Mouse (Mus musculus) limb, embryonic 14.5 days (tissue): ENCODE results near the gene Gm20388. TPM values are rescaled to one million over a fixed set of nuclear protein-coding genes. Genes with fewer than 3 reads are reported as not detected.

ENCODE experiments used
- ATAC-seq: fragments of 200-750 bp; cut with Nextera tagmentation; 2 replicates; pipeline ENCODE4 v1.8.0; 2017; ENCODE audit warnings: low read depth, moderate number of reproducible peaks, moderate TSS enrichment; ENCODE audit not compliant: low FRiP score
- DNase-seq: peaks from one replicate; pipeline ENCODE4 v3.0.0-alpha.2; 2015; ENCODE audit warnings: low spot score
- H3K27ac ChIP-seq: fragments of 300-500 bp; sonication (generic); replicated peaks from 2 replicates; pipeline ENCODE4 v1.5.1; 2014; ENCODE audit warnings: low read depth, mild to moderate bottlenecking, low read length, moderate library complexity, mixed read lengths
- H3K27me3 ChIP-seq: fragments of 300-500 bp; sonication (generic); 2 replicates; pipeline ENCODE4 v1.6.1; 2014; ENCODE audit warnings: low read length, mixed read lengths; ENCODE audit not compliant: control insufficient read depth, insufficient read depth
- H3K36me3 ChIP-seq: fragments of 300-500 bp; sonication (generic); 2 replicates; pipeline ENCODE4 v1.6.1; 2014; ENCODE audit warnings: mild to moderate bottlenecking, low read length, moderate library complexity, mixed read lengths; ENCODE audit not compliant: control insufficient read depth, insufficient read depth
- H3K4me1 ChIP-seq: fragments of 300-500 bp; sonication (generic); 2 replicates; pipeline ENCODE4 v1.6.1; 2014; ENCODE audit warnings: antibody characterized with exemption, low read length, mixed read lengths; ENCODE audit not compliant: control insufficient read depth, insufficient read depth
- H3K4me2 ChIP-seq: fragments of 300-500 bp; sonication (generic); replicated peaks from 2 replicates; pipeline ENCODE4 v1.6.1; 2014; ENCODE audit warnings: low read depth, mild to moderate bottlenecking, low read length, moderate library complexity; ENCODE audit not compliant: severe bottlenecking
- H3K4me3 ChIP-seq: fragments of 300-500 bp; sonication (generic); replicated peaks from 2 replicates; pipeline ENCODE4 v1.5.1; 2014; ENCODE audit warnings: low read length
- H3K9ac ChIP-seq: fragments of 300-500 bp; sonication (generic); 2 replicates; pipeline ENCODE4 v1.6.1; 2014; ENCODE audit warnings: mild to moderate bottlenecking, low read depth, low read length, moderate library complexity; ENCODE audit not compliant: severe bottlenecking
- H3K9me3 ChIP-seq: fragments of 300-500 bp; sonication (generic); 2 replicates; pipeline ENCODE4 v1.6.1; 2016; ENCODE audit warnings: low read length; ENCODE audit not compliant: control insufficient read depth
- POLR2A ChIP-seq: fragments of 200-500 bp; IDR thresholded peaks from 2 replicates; pipeline ENCODE4 v1.8.0; 2012; ENCODE audit warnings: inconsistent platforms, mild to moderate bottlenecking, moderate library complexity, borderline replicate concordance; ENCODE audit not compliant: insufficient read depth, insufficient read length; ENCODE audit errors: extremely low read depth
- WGBS: fragments of 180-500 bp; shearing (Covaris S2); extraction: QIAGEN DNeasy Blood & Tissue Kit; methylation state at CpG from one replicate; pipeline ENCODE4 v1.1.7; 2014; 5-methylcytosine and 5-hydroxymethylcytosine counted together
- polyA plus RNA-seq, 2 experiments: library from polyadenylated mRNA; depleted of rRNA in 1 of 2; stranded (reverse) in 1 of 2; unstranded in 1 of 2; fragments of >200 nt; fragmentation: Nextera tagmentation in 1 of 2; extraction: Ambion mirVana in 1 of 2; gene quantifications; 2 replicates each; pipeline versions ENCODE4 v1.2.1 to v1.2.3; 2012 to 2014

The Gm20388 gene
- polyA plus RNA-seq, 2 experiments, result 1.9 to 49.9 TPM

DNA sequence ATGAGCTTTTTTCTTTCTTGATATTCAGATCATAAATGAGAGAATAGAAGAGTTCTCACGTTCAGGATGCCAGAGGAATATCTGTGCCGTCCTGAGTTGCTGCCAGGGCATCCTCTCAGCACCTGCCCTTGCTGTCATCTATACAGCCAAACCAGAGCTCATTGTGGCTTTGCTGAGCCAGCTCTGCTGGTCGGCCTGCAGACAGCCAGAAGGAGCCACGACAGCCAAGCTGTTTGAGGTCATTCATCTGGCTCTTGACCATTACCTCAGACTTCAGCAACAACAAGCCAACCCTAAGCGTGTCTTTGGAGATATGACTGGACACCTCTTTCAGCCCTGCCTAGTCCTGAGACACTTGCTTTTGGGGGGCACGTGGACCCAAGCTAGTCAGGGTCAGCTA is 4117.2 kb downstream of the Gm20388 start:
- no peaks in the 10 kb centered on the region for H3K9me3 ChIP-seq
- 88% methylated on average over 6 of the region's 6 CpGs for WGBS
- no peak for ATAC-seq
- no peak for TF ChIP-seq POLR2A
- H3K27ac ChIP-seq, result no peak overlapping the region
- no peak overlapping the region for H3K4me2 ChIP-seq
- no peak overlapping the region for H3K4me3 ChIP-seq
- no peaks in the 10 kb centered on the region for H3K4me1 ChIP-seq
- H3K27me3 ChIP-seq, result no peaks in the 10 kb centered on the region
- peaks cover 64% of the 10 kb centered on the region for H3K36me3 ChIP-seq
- no peak for DNase-seq
- no peak overlapping the region for H3K9ac ChIP-seq

GRCm38 (mm10) chr8:124033400-124033799 is 4122.8 kb downstream of the Gm20388 start:
- Histone ChIP-seq H3K9ac (no peak overlapping the region), H3K4me1 (no peaks in the 10 kb centered on the region), H3K4me2 (no peak overlapping the region), H3K4me3 (no peak overlapping the region), H3K27ac (no peak overlapping the region), H3K27me3 (no peaks in the 10 kb centered on the region), H3K36me3 (peaks cover 85% of the 10 kb centered on the region), H3K9me3 (no peaks in the 10 kb centered on the region)
- no peak for ATAC-seq
- DNase-seq, result no peak
- no peak for TF ChIP-seq POLR2A
- whole genome bisulfite sequencing, result 78% methylated on average over 5 of the region's 5 CpGs

DNA sequence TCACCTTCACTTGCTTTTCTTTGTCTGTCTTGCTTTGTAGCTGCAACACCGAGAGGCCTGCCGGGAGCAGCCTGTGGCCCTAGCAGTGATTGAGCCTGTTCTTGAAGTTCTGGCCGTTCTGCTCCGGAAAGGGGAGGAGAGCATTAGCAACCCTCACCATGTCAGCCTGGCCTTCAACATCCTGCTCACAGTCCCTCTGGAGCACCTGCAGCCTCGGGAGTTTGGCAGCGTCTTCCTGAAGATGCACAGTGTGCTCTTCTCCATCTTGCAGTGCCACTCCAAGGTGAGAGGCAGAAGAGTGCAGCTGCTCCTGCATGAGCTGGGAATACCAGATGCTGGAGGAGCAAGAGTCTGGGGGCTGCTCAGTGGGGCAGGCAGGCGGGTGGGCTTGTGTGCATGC is 4127.5 kb downstream of the Gm20388 start:
- 97% methylated on average over 7 of the region's 7 CpGs for WGBS
- TF ChIP-seq POLR2A, result no peak
- Histone ChIP-seq H3K27ac (no peak overlapping the region), H3K36me3 (peaks cover 84% of the 10 kb centered on the region), H3K4me2 (no peak overlapping the region), H3K4me3 (no peak overlapping the region), H3K4me1 (no peaks in the 10 kb centered on the region), H3K9ac (no peak overlapping the region), H3K9me3 (no peaks in the 10 kb centered on the region), H3K27me3 (no peaks in the 10 kb centered on the region)
- ATAC-seq (no peak), DNase-seq (no peak)

DNA sequence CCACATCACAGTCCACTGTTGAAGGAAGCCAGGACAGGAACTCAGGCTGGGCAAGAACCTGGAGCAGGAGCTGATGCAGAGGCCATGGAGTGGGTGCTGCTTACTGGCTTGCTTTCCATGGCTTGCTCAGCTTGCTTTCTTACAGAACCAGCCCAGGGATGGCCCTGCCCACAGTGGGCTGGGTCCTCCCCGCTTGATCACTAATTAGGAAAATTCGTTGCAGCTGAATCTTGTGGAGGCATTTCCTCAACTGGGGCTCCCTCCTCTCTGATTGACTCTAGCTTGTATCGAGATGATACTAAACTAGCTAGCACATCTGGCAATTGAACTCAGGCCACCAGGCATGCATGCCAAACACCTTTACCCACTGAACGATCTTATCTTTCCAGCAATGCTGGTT is 4128.7 kb downstream of the Gm20388 start:
- Histone ChIP-seq H3K36me3 (peaks cover 77% of the 10 kb centered on the region), H3K4me2 (no peak overlapping the region), H3K27me3 (no peaks in the 10 kb centered on the region), H3K9ac (no peak overlapping the region), H3K27ac (no peak overlapping the region), H3K4me1 (no peaks in the 10 kb centered on the region), H3K9me3 (no peaks in the 10 kb centered on the region), H3K4me3 (no peak overlapping the region)
- ATAC-seq (no peak), DNase-seq (no peak)
- WGBS, result 72% methylated on average over 4 of the region's 4 CpGs
- TF ChIP-seq POLR2A, result no peak

GRCm38 (mm10) chr8:124042201-124042600 is 4131.6 kb downstream of the Gm20388 start:
- Histone ChIP-seq H3K36me3 (peaks cover 69% of the 10 kb centered on the region), H3K4me1 (no peaks in the 10 kb centered on the region), H3K27ac (no peak overlapping the region), H3K9ac (no peak overlapping the region), H3K4me3 (no peak overlapping the region), H3K27me3 (no peaks in the 10 kb centered on the region), H3K4me2 (no peak overlapping the region), H3K9me3 (no peaks in the 10 kb centered on the region)
- no peak for TF ChIP-seq POLR2A
- ATAC-seq (no peak), DNase-seq (no peak)
- 69% methylated on average over 1 of the region's 1 CpGs for WGBS

GRCm38 (mm10) chr8:124044421-124044820 is 4133.8 kb downstream of the Gm20388 start:
- no peak overlapping the region for H3K4me3 ChIP-seq
- DNase-seq (no peak), ATAC-seq (no peak)
- H3K27me3 ChIP-seq, result no peaks in the 10 kb centered on the region
- no peak overlapping the region for H3K27ac ChIP-seq
- no peak for TF ChIP-seq POLR2A
- H3K4me1 ChIP-seq, result no peaks in the 10 kb centered on the region
- no peak overlapping the region for H3K9ac ChIP-seq
- H3K36me3 ChIP-seq, result peaks cover 60% of the 10 kb centered on the region
- H3K4me2 ChIP-seq, result no peak overlapping the region
- 94% methylated on average over 5 of the region's 5 CpGs for WGBS
- no peaks in the 10 kb centered on the region for H3K9me3 ChIP-seq
